Mouse (Mus musculus) ES-Bruce4 (cell line): ENCODE data around the gene Gm5269.

Experiments
- CTCF ChIP-seq: IDR thresholded peaks from one replicate; pipeline ENCODE4 v1.8.1; 2011; ENCODE audit warnings: low read depth, low read length
- POLR2A ChIP-seq: IDR thresholded peaks from one replicate; pipeline ENCODE4 v1.8.1; 2011; ENCODE audit warnings: low read length; ENCODE audit not compliant: insufficient read depth

DNA sequence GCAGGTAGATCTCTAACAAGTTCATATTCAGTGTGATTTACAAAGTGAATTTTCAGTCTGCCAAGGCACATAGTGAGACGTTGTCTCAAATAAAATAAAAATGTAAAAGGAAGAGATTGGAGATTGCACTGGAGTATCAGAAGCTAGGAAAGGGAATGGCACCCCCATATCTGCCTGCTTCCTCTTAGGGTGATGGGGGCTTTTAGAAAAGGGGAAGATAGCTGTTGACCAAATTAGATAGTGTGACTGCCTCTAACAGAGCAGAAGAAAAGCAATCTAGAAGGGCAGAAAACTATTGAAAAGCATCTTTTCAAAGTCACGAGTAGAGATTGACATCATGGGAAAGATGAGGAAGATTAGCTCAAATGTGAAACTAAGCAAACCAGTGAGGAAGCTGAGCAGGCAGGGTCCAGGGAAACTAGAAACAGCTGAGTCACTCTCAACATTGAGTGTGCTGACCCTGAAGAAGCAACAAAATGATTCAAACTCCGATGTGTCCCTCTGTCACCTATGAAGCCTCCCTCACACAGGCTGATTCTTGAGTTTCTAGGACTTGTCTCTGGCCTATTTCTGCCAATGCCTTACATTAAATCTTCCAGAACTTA is 8.7 kb downstream of the Gm5269 start:
- TF ChIP-seq CTCF (no peak), POLR2A (no peak)
